In genomic region chr15:7809841-7810391, GRCm38 (mm10) we compare ENCODE assay signal across 9 mouse cellular contexts. TPM values are rescaled to one million over a fixed set of nuclear protein-coding genes. Genes with fewer than 3 reads are reported as not detected.
A peak's percentile ranks its signal among the peaks of the same experiment; 100 is the strongest.
DNase-seq lines count a peak whose midpoint lies in the region; ATAC-seq and TF ChIP-seq lines count a peak whose summit lies in the region.
"Had no signal": no experiment of that assay in that cellular context is flagged by ENCODE, and none has a peak within 500 bp of the region (broad histone marks: within the 10 kb centered on the region; RNA-seq: fewer than 3 reads in every experiment).

No protein-coding gene starts in this region.

- no peaks in the 10 kb centered on the region for H3K9me3 ChIP-seq in heart, embryonic 10.5 days
- no peaks in the 10 kb centered on the region for H3K9me3 ChIP-seq in forebrain, postnatal 0 days (ENCODE audit: low read length)
- no peaks in the 10 kb centered on the region for H3K9me3 ChIP-seq in liver, embryonic 14.5 days (ENCODE audit: control insufficient read depth, low read length)

- WGBS in heart, embryonic 10.5 days = under 1% methylated on average over 32 of the region's 32 CpGs
- under 1% methylated on average over 32 of the region's 32 CpGs for WGBS in forebrain, postnatal 0 days
- 1% methylated on average over 32 of the region's 32 CpGs for WGBS in liver, embryonic 14.5 days (ENCODE audit: insufficient replicate concordance)

- H3K4me3 ChIP-seq in heart, embryonic 10.5 days = peak overlapping the region; percentile 70
- peak overlapping the region; percentile 51 for H3K4me3 ChIP-seq in forebrain, postnatal 0 days (ENCODE audit: low read depth, low read length)
- no peak overlapping the region; a peak in 1 of 4 replicates for H3K4me3 ChIP-seq in liver, embryonic 14.5 days (ENCODE audit: insufficient read depth in 1 of 2, low read depth in 2 of 2, low read length in 2 of 2)

- peak; percentile 21 for ATAC-seq in forebrain, postnatal 0 days
- ATAC-seq in liver, embryonic 14.5 days (ENCODE audit: insufficient read depth) = no peak
- no peak for ATAC-seq in erythroblast, adult 5-6 weeks (replicated peaks; ENCODE audit: low FRiP score, poor library complexity, severe bottlenecking)

- H3K27me3 ChIP-seq in heart, embryonic 10.5 days (ENCODE audit: insufficient read depth, poor library complexity, severe bottlenecking) = peaks cover 93% of the 10 kb centered on the region
- peaks cover 72% of the 10 kb centered on the region for H3K27me3 ChIP-seq in forebrain, postnatal 0 days (ENCODE audit: insufficient read depth, low read length)
- peaks cover 79% of the 10 kb centered on the region for H3K27me3 ChIP-seq in liver, embryonic 14.5 days (ENCODE audit: control insufficient read depth, insufficient read depth, low read length)

- TF ChIP-seq EP300 in liver, embryonic 14.5 days (IDR thresholded peaks at IDR 0.05; ENCODE audit: low read depth) = no peak

- H3K27ac ChIP-seq in heart, embryonic 10.5 days = peak overlapping the region; percentile 75
- H3K27ac ChIP-seq in forebrain, postnatal 0 days (ENCODE audit: low read depth, low read length) = no peak overlapping the region
- no peak overlapping the region for H3K27ac ChIP-seq in liver, embryonic 14.5 days

- no peak for DNase-seq in heart, embryonic 10.5 days (ENCODE audit: low spot score)
- DNase-seq in heart, adult 11 months = no peak
- peak; percentile 59 for DNase-seq in Muller cell, postnatal 12 days (ENCODE audit: inconsistent ontology term)
- DNase-seq in forebrain, postnatal 0 days = peak; percentile 42
- DNase-seq in liver, embryonic 14.5 days (ENCODE audit: low read depth in 3 of 3, low spot score in 3 of 3) = no peak
- peak; percentile 38 for DNase-seq in right cerebral cortex, postnatal 4 days
- no peak for DNase-seq in cerebellum, adult 18-20 months

- H3K4me2 ChIP-seq in forebrain, postnatal 0 days (ENCODE audit: low read depth) = peak overlapping the region; percentile 97
- peak overlapping the region; percentile 23 for H3K4me2 ChIP-seq in liver, embryonic 14.5 days (ENCODE audit: low read depth)

- H3K36me3 ChIP-seq in heart, embryonic 10.5 days = no peaks in the 10 kb centered on the region
- no peaks in the 10 kb centered on the region for H3K36me3 ChIP-seq in forebrain, postnatal 0 days (ENCODE audit: insufficient read depth)
- H3K36me3 ChIP-seq in liver, embryonic 14.5 days (replicated peaks; ENCODE audit: control insufficient read depth, insufficient read depth, low read depth) = no peaks in the 10 kb centered on the region

- TF ChIP-seq CTCF in forebrain, postnatal 0 days (IDR thresholded peaks at IDR 0.05; ENCODE audit: low read depth) = peak; percentile 22; the same call in 1 of the 2 replicates
- no peak for TF ChIP-seq CTCF in liver, embryonic 14.5 days (IDR thresholded peaks at IDR 0.05; ENCODE audit: low read depth)

- H3K9ac ChIP-seq in forebrain, postnatal 0 days = peak overlapping the region; percentile 43; the same call in 1 of the 2 replicates
- H3K9ac ChIP-seq in liver, embryonic 14.5 days (replicated peaks) = no peak overlapping the region

- peaks cover 41% of the 10 kb centered on the region for H3K4me1 ChIP-seq in heart, embryonic 10.5 days
- H3K4me1 ChIP-seq in forebrain, postnatal 0 days (ENCODE audit: insufficient read depth) = peaks cover 8% of the 10 kb centered on the region; the same call in 1 of the 2 replicates
- H3K4me1 ChIP-seq in liver, embryonic 14.5 days (replicated peaks; ENCODE audit: control insufficient read depth in 2 of 2, insufficient read depth in 2 of 2, low read length in 1 of 2) = no peaks in the 10 kb centered on the region

RNA-seq across cellular contexts. Expression of gene Gdnf, which starts 0.7 kb away (rescaled TPM):
- 0.14 and 0.30 TPM in 2 replicates for polyA plus RNA-seq in heart, embryonic 10.5 days (2016; fragmentation: Nextera tagmentation; extraction: Ambion mirVana)
- 0.29 and 0.54 TPM in 2 replicates for total RNA-seq in forebrain, postnatal 0 days (2014; rRNA removed)
- 0.06 and 0.11 TPM in 2 replicates for polyA plus RNA-seq in forebrain, postnatal 0 days (2015; fragmentation: Nextera tagmentation; extraction: Ambion mirVana)
- 0.01 and 0.06 TPM in 2 replicates for polyA plus RNA-seq in liver, embryonic 14.5 days (2012; rRNA removed)
- 0.06 TPM in 1 of 2 replicates, not detected in the other for polyA plus RNA-seq in liver, embryonic 14.5 days (2014; fragmentation: Nextera tagmentation; extraction: Ambion mirVana)
- total RNA-seq in erythroblast, adult 5-6 weeks (2015; ENCODE audit: low replicate concordance) = not detected in 2 replicates
- total RNA-seq in erythroblast, adult 5-6 weeks (2017; ENCODE audit: low replicate concordance) = not detected in 2 replicates
- total RNA-seq: MEL had no signal

Comparison
In these comparisons a context has a peak if more than half of its experiments do, and no peak if none do; other contexts are left out.
1. DNase-seq: peak in Muller cell, postnatal 12 days (single experiment), forebrain, postnatal 0 days (single experiment) and right cerebral cortex, postnatal 4 days (single experiment); none in heart, embryonic 10.5 days (single experiment), heart, adult 11 months (single experiment), liver, embryonic 14.5 days (0 of 3) and cerebellum, adult 18-20 months (0 of 2).
2. H3K4me3 ChIP-seq: peak in heart, embryonic 10.5 days (single experiment) and forebrain, postnatal 0 days (single experiment); none in liver, embryonic 14.5 days (0 of 2).